Mouse (Mus musculus): ENCODE measurements around the gene 1700020D05Rik. TPM values are rescaled to one million over a fixed set of nuclear protein-coding genes. Genes with fewer than 3 reads are reported as not detected.
"Not testable (repeated sequence)": the region's sequence is repeated elsewhere in the genome, so short reads cannot be mapped to it uniquely, and the experiment has no call there.

Gene 1700020D05Rik
- polyA plus RNA-seq, 1 experiment from 2014 or later = 0.75 TPM

GRCm38 (mm10) chr19:5500330-5500875 is 3.2 kb downstream of the 1700020D05Rik start:
- no peak overlapping the region for H3K27ac ChIP-seq (ENCODE audit: low read depth, low read length)
- H3K27me3 ChIP-seq (ENCODE audit: control insufficient read depth, insufficient read depth, low read length) = no peaks in the 10 kb centered on the region
- no peak for ATAC-seq (ENCODE audit: low read depth)
- H3K4me1 ChIP-seq (ENCODE audit: control insufficient read depth, insufficient read depth, low read length) = no peaks in the 10 kb centered on the region
- no peak overlapping the region for H3K4me3 ChIP-seq (ENCODE audit: low read depth, low read length)
- H3K36me3 ChIP-seq (ENCODE audit: control insufficient read depth, insufficient read depth, low read length) = peaks cover 26% of the 10 kb centered on the region
- H3K4me2 ChIP-seq (ENCODE audit: low read depth, low read length) = no peak overlapping the region
- no peaks in the 10 kb centered on the region for H3K9me3 ChIP-seq (ENCODE audit: control insufficient read depth, low read length)
- whole genome bisulfite sequencing = 94% methylated on average over 2 of the region's 2 CpGs
- H3K9ac ChIP-seq (replicated peaks; ENCODE audit: low read depth, low read length) = no peak overlapping the region

- Histone ChIP-seq H3K9me3 (ENCODE audit: control insufficient read depth, low read length) (no peaks in the 10 kb centered on the region), H3K27ac (ENCODE audit: low read depth, low read length) (no peak overlapping the region), H3K36me3 (ENCODE audit: control insufficient read depth, insufficient read depth, low read length) (peaks cover 54% of the 10 kb centered on the region), H3K9ac (replicated peaks; ENCODE audit: low read depth, low read length) (no peak overlapping the region), H3K27me3 (ENCODE audit: control insufficient read depth, insufficient read depth, low read length) (no peaks in the 10 kb centered on the region), H3K4me1 (ENCODE audit: control insufficient read depth, insufficient read depth, low read length) (peaks cover 15% of the 10 kb centered on the region; the same call in 1 of the 2 replicates), H3K4me3 (ENCODE audit: low read depth, low read length) (no peak overlapping the region), H3K4me2 (ENCODE audit: low read depth, low read length) (no peak overlapping the region)
- no peak for ATAC-seq (ENCODE audit: low read depth)
- 89% methylated on average over 16 of the region's 16 CpGs for WGBS
These were observed 7.6 kb downstream of the 1700020D05Rik start for GRCm38 (mm10) chr19:5496052-5496370.

GRCm38 (mm10) chr19:5495353-5496051 is 8.1 kb downstream of the 1700020D05Rik start:
- WGBS = 86% methylated on average over 12 of the region's 12 CpGs
- Histone ChIP-seq H3K4me2 (ENCODE audit: low read depth, low read length) (no peak overlapping the region), H3K27me3 (ENCODE audit: control insufficient read depth, insufficient read depth, low read length) (no peaks in the 10 kb centered on the region), H3K36me3 (ENCODE audit: control insufficient read depth, insufficient read depth, low read length) (peaks cover 54% of the 10 kb centered on the region), H3K9me3 (ENCODE audit: control insufficient read depth, low read length) (no peaks in the 10 kb centered on the region), H3K27ac (ENCODE audit: low read depth, low read length) (no peak overlapping the region), H3K4me1 (ENCODE audit: control insufficient read depth, insufficient read depth, low read length) (peaks cover 15% of the 10 kb centered on the region; the same call in 1 of the 2 replicates), H3K4me3 (ENCODE audit: low read depth, low read length) (no peak overlapping the region), H3K9ac (replicated peaks; ENCODE audit: low read depth, low read length) (no peak overlapping the region)
- no peak for ATAC-seq (ENCODE audit: low read depth)

- no peak overlapping the region for H3K9ac ChIP-seq (replicated peaks; ENCODE audit: low read depth, low read length)
- H3K27me3 ChIP-seq (ENCODE audit: control insufficient read depth, insufficient read depth, low read length) = no peaks in the 10 kb centered on the region
- no peak overlapping the region for H3K27ac ChIP-seq (ENCODE audit: low read depth, low read length)
- H3K9me3 ChIP-seq (ENCODE audit: control insufficient read depth, low read length) = no peaks in the 10 kb centered on the region
- peaks cover 18% of the 10 kb centered on the region; the same call in 1 of the 2 replicates for H3K4me1 ChIP-seq (ENCODE audit: control insufficient read depth, insufficient read depth, low read length)
- ATAC-seq (ENCODE audit: low read depth) = no peak
- peaks cover 54% of the 10 kb centered on the region for H3K36me3 ChIP-seq (ENCODE audit: control insufficient read depth, insufficient read depth, low read length)
- no peak overlapping the region for H3K4me2 ChIP-seq (ENCODE audit: low read depth, low read length)
- 91% methylated on average over 3 of the region's 3 CpGs for WGBS
- H3K4me3 ChIP-seq (ENCODE audit: low read depth, low read length) = no peak overlapping the region
These were observed 9.3 kb downstream of the 1700020D05Rik start for GRCm38 (mm10) chr19:5494314-5494713.

- H3K9ac ChIP-seq (replicated peaks; ENCODE audit: low read depth, low read length); H3K9me3 ChIP-seq (ENCODE audit: control insufficient read depth, low read length); H3K27me3 ChIP-seq (ENCODE audit: control insufficient read depth, insufficient read depth, low read length); ATAC-seq (ENCODE audit: low read depth); H3K4me2 ChIP-seq (ENCODE audit: low read depth, low read length); H3K27ac ChIP-seq (ENCODE audit: low read depth, low read length); H3K4me3 ChIP-seq (ENCODE audit: low read depth, low read length): not testable (repeated sequence)
- peaks cover 20% of the 10 kb centered on the region; the same call in 1 of the 2 replicates for H3K4me1 ChIP-seq (ENCODE audit: control insufficient read depth, insufficient read depth, low read length)
- peaks cover 54% of the 10 kb centered on the region for H3K36me3 ChIP-seq (ENCODE audit: control insufficient read depth, insufficient read depth, low read length)
- 51% methylated on average over 9 of the region's 9 CpGs for WGBS
These were observed 10.3 kb downstream of the 1700020D05Rik start for GRCm38 (mm10) chr19:5493301-5493721.

GRCm38 (mm10) chr19:5492641-5493040 is 10.9 kb downstream of the 1700020D05Rik start:
- H3K27me3 ChIP-seq (ENCODE audit: control insufficient read depth, insufficient read depth, low read length) = no peaks in the 10 kb centered on the region
- H3K4me2 ChIP-seq (ENCODE audit: low read depth, low read length) = no peak overlapping the region
- no peak overlapping the region for H3K9ac ChIP-seq (replicated peaks; ENCODE audit: low read depth, low read length)
- H3K27ac ChIP-seq (ENCODE audit: low read depth, low read length) = no peak overlapping the region
- 91% methylated on average over 4 of the region's 4 CpGs for WGBS
- H3K4me1 ChIP-seq (ENCODE audit: control insufficient read depth, insufficient read depth, low read length) = peaks cover 20% of the 10 kb centered on the region; the same call in 1 of the 2 replicates
- no peak overlapping the region for H3K4me3 ChIP-seq (ENCODE audit: low read depth, low read length)
- no peak for ATAC-seq (ENCODE audit: low read depth)
- peaks cover 51% of the 10 kb centered on the region for H3K36me3 ChIP-seq (ENCODE audit: control insufficient read depth, insufficient read depth, low read length)
- H3K9me3 ChIP-seq (ENCODE audit: control insufficient read depth, low read length) = no peaks in the 10 kb centered on the region

GRCm38 (mm10) chr19:5490898-5491708 is 12.5 kb downstream of the 1700020D05Rik start:
- Histone ChIP-seq H3K36me3 (ENCODE audit: control insufficient read depth, insufficient read depth, low read length) (peaks cover 37% of the 10 kb centered on the region), H3K27me3 (ENCODE audit: control insufficient read depth, insufficient read depth, low read length) (no peaks in the 10 kb centered on the region), H3K27ac (ENCODE audit: low read depth, low read length) (peak overlapping the region; percentile 97), H3K9me3 (ENCODE audit: control insufficient read depth, low read length) (no peaks in the 10 kb centered on the region), H3K9ac (replicated peaks; ENCODE audit: low read depth, low read length) (peak overlapping the region; percentile 93), H3K4me2 (ENCODE audit: low read depth, low read length) (peak overlapping the region; percentile 89), H3K4me3 (ENCODE audit: low read depth, low read length) (peak overlapping the region; percentile 93), H3K4me1 (ENCODE audit: control insufficient read depth, insufficient read depth, low read length) (peaks cover 27% of the 10 kb centered on the region; the same call in 1 of the 2 replicates)
- under 1% methylated on average over 59 of the region's 59 CpGs for WGBS
- ATAC-seq (ENCODE audit: low read depth) = peak; percentile 23

- H3K4me3 ChIP-seq (ENCODE audit: low read depth, low read length) = peak within 1 kb of the TSS; percentile 93
- peak within 1 kb of the TSS; percentile 97 for H3K27ac ChIP-seq (ENCODE audit: low read depth, low read length)
- peak within 1 kb of the TSS; percentile 93 for H3K9ac ChIP-seq (replicated peaks; ENCODE audit: low read depth, low read length)
- H3K4me2 ChIP-seq (ENCODE audit: low read depth, low read length) = peak within 1 kb of the TSS; percentile 89
- H3K36me3 ChIP-seq (ENCODE audit: control insufficient read depth, insufficient read depth, low read length) = peaks cover 32% of the 10 kb centered on the region
- no peaks in the 10 kb centered on the region for H3K9me3 ChIP-seq (ENCODE audit: control insufficient read depth, low read length)
- under 1% methylated on average over 52 of the region's 62 CpGs for WGBS
- H3K4me1 ChIP-seq (ENCODE audit: control insufficient read depth, insufficient read depth, low read length) = peaks cover 27% of the 10 kb centered on the region; the same call in 1 of the 2 replicates
- H3K27me3 ChIP-seq (ENCODE audit: control insufficient read depth, insufficient read depth, low read length) = no peaks in the 10 kb centered on the region
- ATAC-seq (ENCODE audit: low read depth) = peak; percentile 69
These were observed 13.2 kb downstream of the 1700020D05Rik start, which contains the start of gene Cfl1 for GRCm38 (mm10) chr19:5490313-5490897. Gene Cfl1 (plus strand): TSS chr19:5490455.
